Mouse (Mus musculus) embryonic fibroblast, embryonic 13.5 days (primary cell): ENCODE results near the gene Cflar. TPM values are rescaled to one million over a fixed set of nuclear protein-coding genes. Genes with fewer than 3 reads are reported as not detected.
"Not testable (repeated sequence)": the region's sequence is repeated elsewhere in the genome, so short reads cannot be mapped to it uniquely, and the experiment has no call there.

ENCODE experiments used
- H3K27ac ChIP-seq: 2 replicates; pipeline ENCODE4 v1.5.1; 2012; ENCODE audit warnings: low read length, control low read depth, inconsistent platforms; ENCODE audit not compliant: insufficient read depth
- H3K4me1 ChIP-seq: 2 replicates; pipeline ENCODE4 v1.6.1; 2011; ENCODE audit warnings: low read length; ENCODE audit not compliant: control insufficient read depth, insufficient read depth
- H3K4me3 ChIP-seq: 2 replicates; pipeline ENCODE4 v1.5.1; 2011; ENCODE audit warnings: mild to moderate bottlenecking, control low read depth, low read length; ENCODE audit not compliant: insufficient read depth
- CTCF ChIP-seq: IDR thresholded peaks from 2 replicates; pipeline ENCODE4 v1.5.1; 2011; ENCODE audit warnings: mild to moderate bottlenecking, control low read depth, low read length, moderate library complexity, borderline replicate concordance; ENCODE audit not compliant: insufficient read depth
- POLR2A ChIP-seq: IDR thresholded peaks from 2 replicates; pipeline ENCODE4 v1.6.1; 2011; ENCODE audit warnings: low read depth, mild to moderate bottlenecking, control low read depth, low read length, moderate library complexity
- polyA plus RNA-seq: library from polyadenylated mRNA; stranded (reverse); fragments of >200 nt; gene quantifications from 2 replicates; pipeline ENCODE4 v1.2.4, GENCODE M21; 2011; ENCODE audit warnings: low read depth; ENCODE audit not compliant: missing spikeins, insufficient read length

Gene Cflar
- polyA plus RNA-seq, 1 experiment, result 51.2 TPM

- H3K4me3 ChIP-seq, result no peak overlapping the region
- H3K4me1 ChIP-seq, result peaks cover 6% of the 10 kb centered on the region
- H3K27ac ChIP-seq, result no peak overlapping the region
- no peak for TF ChIP-seq POLR2A
- TF ChIP-seq CTCF, result no peak
These were observed 17.6 kb upstream of the Cflar start for GRCm38 (mm10) chr1:58693696-58694095.

- H3K4me3 ChIP-seq, H3K4me1 ChIP-seq, H3K27ac ChIP-seq: not testable (repeated sequence)
These were observed 15.5 kb upstream of the Cflar start, which contains the start of gene Als2cr12 for GRCm38 (mm10) chr1:58695810-58696209. Gene Als2cr12 (minus strand): TSS chr1:58695989.

GRCm38 (mm10) chr1:58697607-58698006 is 13.7 kb upstream of the Cflar start:
- not testable (repeated sequence) for H3K4me3 ChIP-seq, H3K27ac ChIP-seq, H3K4me1 ChIP-seq

GRCm38 (mm10) chr1:58698781-58699180 is 12.5 kb upstream of the Cflar start:
- peak overlapping the region; percentile 55 for H3K27ac ChIP-seq
- no peak overlapping the region for H3K4me3 ChIP-seq
- peaks cover 4% of the 10 kb centered on the region for H3K4me1 ChIP-seq
- no peak for TF ChIP-seq CTCF
- TF ChIP-seq POLR2A, result no peak

- peaks cover 4% of the 10 kb centered on the region for H3K4me1 ChIP-seq
- no peak overlapping the region for H3K27ac ChIP-seq
- TF ChIP-seq CTCF (no peak), POLR2A (no peak)
- H3K4me3 ChIP-seq, result no peak overlapping the region
These were observed 11.3 kb upstream of the Cflar start for GRCm38 (mm10) chr1:58699988-58700387.

GRCm38 (mm10) chr1:58700580-58701162 is 10.6 kb upstream of the Cflar start:
- not testable (repeated sequence) for H3K4me1 ChIP-seq, H3K27ac ChIP-seq, H3K4me3 ChIP-seq

GRCm38 (mm10) chr1:58710043-58710442 is 1.3 kb upstream of the Cflar start:
- H3K27ac ChIP-seq, H3K4me1 ChIP-seq, H3K4me3 ChIP-seq: not testable (repeated sequence)

- H3K4me3 ChIP-seq, result peak overlapping the region; percentile 44
- H3K4me1 ChIP-seq, result no peaks in the 10 kb centered on the region
- TF ChIP-seq CTCF (no peak), POLR2A (no peak)
- H3K27ac ChIP-seq, result peak overlapping the region; percentile 99
These were observed 470 bp upstream of the Cflar start for GRCm38 (mm10) chr1:58710711-58711364.

- TF ChIP-seq POLR2A, result 0 out of 2 replicates have a peak, but pooled peaks have one; percentile 22
- no peak for TF ChIP-seq CTCF
- Histone ChIP-seq H3K4me1 (no peaks in the 10 kb centered on the region), H3K4me3 (peak overlapping the region; percentile 44), H3K27ac (peak overlapping the region; percentile 99)
These were observed 1.1 kb downstream of the Cflar start for GRCm38 (mm10) chr1:58712076-58713061.

GRCm38 (mm10) chr1:58713081-58713892 is 2.0 kb downstream of the Cflar start:
- no peaks in the 10 kb centered on the region for H3K4me1 ChIP-seq
- H3K4me3 ChIP-seq, result peak overlapping the region; percentile 72
- peak overlapping the region; percentile 98 for H3K27ac ChIP-seq
- TF ChIP-seq POLR2A, result peak; percentile 70
- no peak for TF ChIP-seq CTCF
